Mouse (Mus musculus) heart, embryonic 16.5 days (tissue): ENCODE measurements at regions not wholly inside any gene's neighbourhood (a gene's known extent, or its start where the extent isn't known, plus 50 kb on each side); places are given as distances from the start of the nearest gene placed in this dataset.
"Not testable (repeated sequence)": the region's sequence is repeated elsewhere in the genome, so short reads cannot be mapped to it uniquely, and the experiment has no call there.

ENCODE experiments used
- ATAC-seq: fragments of 200-750 bp; cut with Nextera tagmentation; replicated peaks from 2 replicates; pipeline ENCODE4 v1.8.0; 2017; ENCODE audit warnings: moderate number of reproducible peaks; ENCODE audit not compliant: insufficient read depth, low FRiP score; ENCODE audit errors: extremely low read depth
- H3K27ac ChIP-seq: fragments of 300-500 bp; sonication (generic); 2 replicates; pipeline ENCODE4 v1.5.1; 2014; ENCODE audit warnings: mild to moderate bottlenecking, low read length, control low read depth, moderate library complexity
- H3K27me3 ChIP-seq: fragments of 300-500 bp; sonication (generic); 2 replicates; pipeline ENCODE4 v1.6.1; 2014; ENCODE audit warnings: low read length, mixed read lengths; ENCODE audit not compliant: control insufficient read depth, insufficient read depth
- H3K36me3 ChIP-seq: fragments of 300-500 bp; sonication (generic); 2 replicates; pipeline ENCODE4 v1.6.1; 2014; ENCODE audit not compliant: control insufficient read depth, insufficient read depth
- H3K4me1 ChIP-seq: fragments of 300-500 bp; sonication (generic); 2 replicates; pipeline ENCODE4 v1.6.1; 2014; ENCODE audit warnings: low read length, mixed read lengths; ENCODE audit not compliant: control insufficient read depth, insufficient read depth
- H3K4me2 ChIP-seq: fragments of 300-500 bp; sonication (generic); 2 replicates; pipeline ENCODE4 v1.6.1; 2014; ENCODE audit warnings: low read depth, mild to moderate bottlenecking, control low read depth, low read length
- H3K4me3 ChIP-seq: fragments of 300-500 bp; sonication (generic); 2 replicates; pipeline ENCODE4 v1.5.1; 2014; ENCODE audit warnings: mild to moderate bottlenecking, control low read depth, low read length
- H3K9ac ChIP-seq: fragments of 300-500 bp; sonication (generic); 2 replicates; pipeline ENCODE4 v1.6.1; 2014; ENCODE audit warnings: low read length, control low read depth
- H3K9me3 ChIP-seq: fragments of 300-500 bp; sonication (generic); replicated peaks from 2 replicates; pipeline ENCODE4 v1.6.1; 2016; ENCODE audit warnings: low read length; ENCODE audit not compliant: control insufficient read depth
- WGBS: fragments of 180-500 bp; shearing (Covaris S2); extraction: QIAGEN DNeasy Blood & Tissue Kit; methylation state at CpG from one replicate; pipeline ENCODE4 v1.1.7; 2014; 5-methylcytosine and 5-hydroxymethylcytosine counted together

DNA sequence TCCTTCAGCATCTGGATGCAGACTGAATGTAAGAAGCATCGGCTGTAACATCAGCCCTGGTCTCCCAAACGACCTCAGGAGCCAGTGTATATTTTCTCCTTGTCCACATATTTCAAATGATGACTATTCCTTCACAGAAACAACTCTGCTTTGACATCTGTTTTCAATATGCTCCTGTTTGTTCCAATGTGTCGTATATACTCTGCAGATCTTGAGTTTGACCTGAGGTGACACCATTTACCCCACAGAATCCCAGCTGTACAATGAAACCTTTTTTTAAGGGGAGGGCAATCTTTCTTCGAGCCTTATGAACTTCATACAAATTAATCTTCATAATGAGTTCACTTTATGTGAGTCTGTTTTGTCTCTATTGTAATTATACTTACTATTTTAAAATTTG lies 341.7 kb upstream of the Nrsn1 start:
- WGBS, result 41% methylated on average over 4 of the region's 4 CpGs
- no peak overlapping the region for H3K4me2 ChIP-seq
- no peak for ATAC-seq
- H3K36me3 ChIP-seq, result no peaks in the 10 kb centered on the region
- H3K27me3 ChIP-seq, result no peaks in the 10 kb centered on the region
- no peak overlapping the region for H3K4me3 ChIP-seq
- H3K4me1 ChIP-seq, result no peaks in the 10 kb centered on the region
- no peak overlapping the region for H3K27ac ChIP-seq
- H3K9ac ChIP-seq, result no peak overlapping the region
- no peaks in the 10 kb centered on the region for H3K9me3 ChIP-seq

DNA sequence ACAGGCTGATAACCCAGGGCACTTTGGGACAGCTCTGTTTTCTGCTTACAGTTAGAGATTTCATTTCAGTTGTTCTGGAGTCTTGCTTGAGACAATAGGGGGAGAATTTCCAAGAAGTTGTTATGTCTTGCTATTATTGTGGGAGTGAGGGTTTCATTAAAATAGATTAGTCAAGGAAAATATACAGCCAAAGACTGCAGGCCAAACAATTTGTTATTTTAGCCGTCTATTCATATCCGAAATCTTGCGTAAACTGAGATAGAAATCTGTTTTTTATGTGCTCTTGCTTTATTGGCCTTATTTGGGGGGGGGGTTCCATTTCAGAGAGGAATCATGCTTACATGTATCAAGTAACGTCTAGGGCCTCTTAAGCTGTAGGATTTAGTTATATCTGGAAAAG lies 339.3 kb upstream of the Nrsn1 start:
- no peaks in the 10 kb centered on the region for H3K4me1 ChIP-seq
- no peak overlapping the region for H3K9ac ChIP-seq
- WGBS, result 73% methylated on average over 4 of the region's 4 CpGs
- no peaks in the 10 kb centered on the region for H3K27me3 ChIP-seq
- no peak overlapping the region for H3K4me3 ChIP-seq
- no peaks in the 10 kb centered on the region for H3K36me3 ChIP-seq
- H3K9me3 ChIP-seq, result no peaks in the 10 kb centered on the region
- H3K27ac ChIP-seq, result no peak overlapping the region
- H3K4me2 ChIP-seq, result no peak overlapping the region
- ATAC-seq, result no peak

DNA sequence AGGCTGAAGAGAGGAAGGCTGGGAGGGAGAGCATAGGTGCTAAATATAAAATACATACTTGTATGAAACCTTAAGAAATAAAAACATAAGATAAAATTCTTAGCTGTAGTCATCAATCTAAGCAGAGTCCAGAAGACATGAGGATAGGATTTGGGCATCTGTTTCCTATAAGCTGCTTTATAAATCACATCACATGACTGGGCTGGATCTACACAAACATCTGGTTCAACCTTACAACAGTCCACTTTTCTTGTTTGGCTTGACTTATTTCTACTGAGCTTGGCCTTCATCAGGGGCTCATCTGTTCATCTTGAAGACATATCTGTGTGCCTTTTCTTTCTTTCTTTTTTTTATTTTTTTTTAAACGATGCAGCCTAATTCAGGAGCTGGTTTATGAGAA lies 338.9 kb upstream of the Nrsn1 start:
- Histone ChIP-seq H3K4me1 (no peaks in the 10 kb centered on the region), H3K9me3 (no peaks in the 10 kb centered on the region), H3K27ac (no peak overlapping the region), H3K4me3 (no peak overlapping the region), H3K9ac (no peak overlapping the region), H3K36me3 (no peaks in the 10 kb centered on the region), H3K4me2 (no peak overlapping the region), H3K27me3 (no peaks in the 10 kb centered on the region)
- WGBS, result 57% methylated on average over 1 of the region's 1 CpGs
- ATAC-seq, result no peak

DNA sequence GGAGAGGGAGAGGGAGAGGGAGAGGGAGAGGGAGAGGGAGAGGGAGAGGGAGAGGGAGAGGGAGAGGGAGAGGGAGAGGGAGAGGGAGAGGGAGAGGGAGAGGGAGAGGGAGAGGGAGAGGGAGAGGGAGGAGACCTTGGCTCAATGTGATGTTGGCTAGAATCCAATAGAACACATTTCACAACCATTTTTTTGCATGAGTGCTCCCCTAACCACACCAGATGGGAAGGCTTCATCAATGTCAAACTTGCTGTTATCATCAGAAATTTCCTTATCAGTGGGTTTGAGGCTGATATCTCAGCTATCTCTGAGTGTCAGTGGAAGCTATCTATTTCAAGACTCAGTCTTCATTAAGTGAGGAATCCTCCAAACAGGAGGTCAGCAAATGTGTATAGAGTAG lies 331.0 kb upstream of the Nrsn1 start:
- not testable (repeated sequence) for H3K27ac ChIP-seq, H3K9ac ChIP-seq, H3K27me3 ChIP-seq, H3K4me1 ChIP-seq, H3K36me3 ChIP-seq, H3K4me3 ChIP-seq, H3K4me2 ChIP-seq, ATAC-seq, H3K9me3 ChIP-seq

DNA sequence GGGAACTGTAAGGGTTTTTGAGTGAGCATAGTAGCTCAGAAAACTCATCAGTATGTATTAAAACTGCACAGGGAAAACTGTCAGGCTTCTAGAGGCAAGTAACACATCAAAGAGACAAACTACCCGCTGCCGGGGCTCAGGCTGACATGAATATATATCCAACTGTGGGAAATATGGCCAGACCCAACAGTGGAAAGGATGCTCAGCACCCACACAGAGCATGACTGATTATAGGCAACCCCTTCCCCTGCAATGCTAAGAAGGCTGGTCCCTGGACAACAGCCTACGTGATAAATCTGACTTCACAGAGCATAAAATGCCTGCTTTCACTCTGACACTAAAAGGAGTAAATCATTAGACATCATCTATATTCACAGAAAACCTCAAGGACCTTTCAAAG lies 324.3 kb upstream of the Nrsn1 start:
- no peak for ATAC-seq
- H3K9ac ChIP-seq, result no peak overlapping the region
- WGBS, result 79% methylated on average over 3 of the region's 3 CpGs
- H3K4me3 ChIP-seq, result no peak overlapping the region
- no peaks in the 10 kb centered on the region for H3K4me1 ChIP-seq
- H3K27ac ChIP-seq, result no peak overlapping the region
- H3K4me2 ChIP-seq, result no peak overlapping the region
- no peaks in the 10 kb centered on the region for H3K9me3 ChIP-seq
- H3K36me3 ChIP-seq, result no peaks in the 10 kb centered on the region
- H3K27me3 ChIP-seq, result no peaks in the 10 kb centered on the region

DNA sequence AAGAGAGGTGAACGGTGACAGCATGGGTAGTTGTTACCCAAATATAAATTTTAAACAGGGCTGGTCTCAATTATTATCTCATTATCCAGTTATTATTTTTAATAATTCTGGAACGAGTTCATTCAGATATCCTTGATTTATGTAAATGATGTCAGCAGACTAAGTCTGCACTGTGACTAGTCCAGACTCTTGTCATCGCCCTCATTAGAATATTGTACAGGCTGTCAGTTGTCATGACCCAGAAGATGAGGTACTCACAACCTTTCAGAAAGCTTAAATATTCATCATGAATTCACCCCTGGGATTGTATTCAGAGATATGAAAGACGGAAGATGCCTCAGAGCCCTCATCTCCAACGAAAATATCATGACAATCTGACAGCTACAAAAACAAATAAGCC lies 300.3 kb upstream of the Nrsn1 start:
- no peak overlapping the region for H3K9ac ChIP-seq
- 69% methylated on average over 5 of the region's 5 CpGs for WGBS
- H3K4me1 ChIP-seq, result no peaks in the 10 kb centered on the region
- H3K27me3 ChIP-seq, result no peaks in the 10 kb centered on the region
- H3K4me2 ChIP-seq, result no peak overlapping the region
- ATAC-seq, result no peak
- no peaks in the 10 kb centered on the region for H3K36me3 ChIP-seq
- no peak overlapping the region for H3K4me3 ChIP-seq
- no peak overlapping the region for H3K27ac ChIP-seq
- H3K9me3 ChIP-seq, result no peaks in the 10 kb centered on the region; the same call in 1 of the 2 replicates

DNA sequence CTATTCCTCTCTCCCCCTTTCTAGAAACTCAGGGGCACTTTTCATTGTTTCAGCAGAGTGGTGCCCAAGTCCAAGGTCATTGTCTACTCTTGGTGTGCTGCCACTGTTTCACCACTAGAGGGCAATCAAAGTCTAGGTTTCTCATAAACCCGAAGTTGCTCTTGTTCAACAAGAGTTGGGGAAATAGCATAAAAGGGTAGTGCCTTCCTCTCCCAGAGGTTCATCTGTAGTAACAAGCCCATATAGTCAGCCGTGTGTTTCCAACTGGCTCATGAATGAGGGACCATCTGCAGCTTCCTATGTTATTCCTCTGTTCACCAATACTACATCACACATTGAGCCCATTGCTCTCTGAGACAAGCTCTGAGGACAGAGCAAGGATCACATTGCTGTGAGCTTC lies 292.4 kb upstream of the Nrsn1 start:
- H3K36me3 ChIP-seq, result no peaks in the 10 kb centered on the region
- no peak overlapping the region for H3K4me3 ChIP-seq
- no peaks in the 10 kb centered on the region for H3K27me3 ChIP-seq
- no peak overlapping the region for H3K9ac ChIP-seq
- ATAC-seq, result no peak
- H3K4me2 ChIP-seq, result no peak overlapping the region
- 6% methylated on average over 2 of the region's 2 CpGs for WGBS
- H3K27ac ChIP-seq, result no peak overlapping the region
- H3K4me1 ChIP-seq, result no peaks in the 10 kb centered on the region
- no peaks in the 10 kb centered on the region for H3K9me3 ChIP-seq

DNA sequence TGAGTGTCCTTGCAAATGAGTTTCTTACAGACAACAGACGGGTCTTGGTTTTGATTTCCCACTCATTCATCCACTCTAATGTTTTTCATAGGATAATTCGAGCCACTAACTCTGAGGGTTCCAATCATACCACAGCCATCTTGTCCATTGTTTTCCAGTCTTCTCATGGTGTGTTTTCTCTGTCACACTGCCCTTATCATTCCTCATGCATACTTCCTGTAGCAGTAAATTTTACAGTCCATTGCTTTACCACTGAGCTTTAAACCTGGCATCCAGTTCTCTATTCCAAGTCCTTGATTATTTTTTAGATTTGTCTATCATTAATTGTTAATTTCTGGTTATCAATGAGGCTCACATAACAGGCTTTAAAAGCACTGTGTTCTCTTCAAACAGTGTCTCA lies 290.0 kb upstream of the Nrsn1 start:
- WGBS, result 51% methylated on average over 2 of the region's 2 CpGs
- no peak overlapping the region for H3K9ac ChIP-seq
- ATAC-seq, result no peak

DNA sequence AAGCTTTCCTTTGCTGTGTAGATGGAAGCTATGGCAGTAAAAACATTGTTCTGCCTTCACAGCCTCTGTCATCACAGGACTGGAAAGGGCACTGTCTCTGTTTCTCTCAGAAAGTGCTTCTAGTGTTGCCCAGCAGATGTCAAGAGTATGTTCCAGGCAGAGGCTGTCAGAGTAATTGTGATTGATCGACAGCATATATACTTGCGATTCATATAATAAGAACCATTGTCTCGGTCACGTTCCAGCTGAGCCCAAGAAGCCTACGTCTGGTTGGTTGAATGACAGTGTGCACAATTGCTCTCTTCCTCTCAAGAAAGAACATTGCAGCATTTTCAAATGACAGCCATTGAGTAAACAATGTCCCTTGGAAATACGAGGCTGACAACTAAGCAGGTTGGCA lies 284.7 kb upstream of the Nrsn1 start:
- Histone ChIP-seq H3K4me1 (no peaks in the 10 kb centered on the region), H3K4me3 (no peak overlapping the region), H3K36me3 (no peaks in the 10 kb centered on the region), H3K4me2 (no peak overlapping the region), H3K9ac (no peak overlapping the region), H3K27me3 (no peaks in the 10 kb centered on the region), H3K9me3 (no peaks in the 10 kb centered on the region), H3K27ac (no peak overlapping the region)
- WGBS, result 75% methylated on average over 6 of the region's 6 CpGs
- ATAC-seq, result no peak

More for the DNA sequence above, 290.0 kb upstream of the Nrsn1 start:
- no peaks in the 10 kb centered on the region for H3K4me1 ChIP-seq
- no peaks in the 10 kb centered on the region for H3K36me3 ChIP-seq
- H3K27me3 ChIP-seq, result no peaks in the 10 kb centered on the region
- no peak overlapping the region for H3K4me3 ChIP-seq
- no peaks in the 10 kb centered on the region for H3K9me3 ChIP-seq
- no peak overlapping the region for H3K27ac ChIP-seq
- no peak overlapping the region for H3K4me2 ChIP-seq

DNA sequence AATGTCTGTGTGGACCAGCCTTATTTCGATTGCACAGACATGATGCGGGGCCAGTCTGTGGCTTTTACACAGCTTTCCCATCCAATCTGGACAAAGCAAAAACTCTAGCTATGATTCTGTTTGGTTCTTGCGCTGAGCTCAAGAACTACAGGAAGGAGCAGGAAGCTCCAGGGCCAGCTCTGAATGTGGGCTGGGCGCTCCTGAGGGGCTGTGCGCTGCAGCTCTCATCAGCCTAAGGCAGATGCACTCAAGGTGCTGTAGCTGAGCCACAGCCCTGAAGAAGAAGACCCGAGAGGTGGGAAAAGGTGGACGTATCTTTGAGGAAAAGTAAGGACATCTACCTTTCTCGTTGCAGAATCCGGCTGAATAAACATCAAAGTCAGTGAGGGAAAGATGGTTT lies 278.2 kb upstream of the Nrsn1 start:
- ATAC-seq, result no peak
- H3K4me1 ChIP-seq, result no peaks in the 10 kb centered on the region
- 84% methylated on average over 9 of the region's 9 CpGs for WGBS
- no peaks in the 10 kb centered on the region for H3K9me3 ChIP-seq
- H3K27ac ChIP-seq, result no peak overlapping the region
- H3K36me3 ChIP-seq, result no peaks in the 10 kb centered on the region
- H3K4me3 ChIP-seq, result no peak overlapping the region
- no peaks in the 10 kb centered on the region for H3K27me3 ChIP-seq
- H3K4me2 ChIP-seq, result no peak overlapping the region
- no peak overlapping the region for H3K9ac ChIP-seq
